Mouse (Mus musculus): Measurements from ENCODE around the gene Trir.

GRCm38 (mm10) chr8:85073041-85073612 lies 46.5 kb downstream of the Trir start:
- TF ChIP-seq CTCF (IDR thresholded peaks at IDR 0.05; ENCODE audit: insufficient read depth, low read depth, low read length): no peak
- TF ChIP-seq POLR2A (IDR thresholded peaks at IDR 0.05; ENCODE audit: insufficient read depth, low read depth, low read length): no peak

All from olfactory bulb, adult 2 months (tissue).